Mouse (Mus musculus): Measurements from ENCODE around the gene Oas1h.

DNA sequence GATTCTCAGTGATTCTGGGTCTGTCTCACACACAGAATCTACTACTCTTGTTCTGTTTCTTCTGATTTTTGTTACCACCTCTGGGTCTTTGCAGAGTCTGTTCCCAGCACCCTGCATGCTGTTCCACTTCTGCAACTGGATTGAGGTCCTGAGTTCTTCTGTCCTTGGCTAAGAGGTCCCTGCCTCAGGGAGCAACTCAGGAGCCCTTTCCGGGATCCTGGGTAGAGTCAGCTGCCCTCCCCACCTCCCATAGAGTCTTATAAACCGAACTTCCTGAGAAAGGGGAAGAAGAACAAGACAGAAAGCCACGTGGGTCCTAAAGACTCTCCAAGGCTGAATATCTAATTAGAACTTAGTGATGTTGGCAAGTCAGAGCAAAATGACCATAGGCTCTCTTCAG is 29.8 kb downstream of the Oas1h start:
- TF ChIP-seq POLR2A (IDR thresholded peaks at IDR 0.05; ENCODE audit: control insufficient read depth in 1 of 2, insufficient read depth in 1 of 2, low read depth in 1 of 2, low read length in 2 of 2, poor library complexity in 1 of 2) (no peak), ZMIZ1 (IDR thresholded peaks at IDR 0.05; ENCODE audit: low read depth, low read length) (no peak), MYC (IDR thresholded peaks at IDR 0.05; ENCODE audit: low read depth, low read length) (no peak), RCOR1 (IDR thresholded peaks at IDR 0.05; ENCODE audit: low read depth, low read length) (no peak), ELF1 (IDR thresholded peaks at IDR 0.05; ENCODE audit: low read depth, low read length) (no peak), MAFK (IDR thresholded peaks at IDR 0.05; ENCODE audit: borderline replicate concordance, low read depth, low read length) (no peak), CTCF (IDR thresholded peaks at IDR 0.05 in 2 of 3, conservative IDR thresholded peaks at IDR 0.05 in 1 of 3; ENCODE audit: control insufficient read depth in 1 of 3, insufficient read depth in 1 of 3, low read depth in 2 of 3, low read length in 3 of 3, poor library complexity in 1 of 3, severe bottlenecking in 1 of 3) (no peak), E2F4 (IDR thresholded peaks at IDR 0.05; ENCODE audit: borderline replicate concordance, low read depth, low read length) (no peak)

Measured in MEL (cell line).